Mouse (Mus musculus) testis, adult 2 months (tissue): ENCODE data around the gene Dync1li1.

Experiments
- CTCF ChIP-seq: fragments of 200-500 bp; IDR thresholded peaks from 2 replicates; pipeline ENCODE4 v1.5.1; 2012; ENCODE audit warnings: low read depth, mild to moderate bottlenecking, inconsistent platforms, low read length, moderate library complexity; ENCODE audit not compliant: control insufficient read depth, insufficient read depth, insufficient replicate concordance
- POLR2A ChIP-seq: fragments of 200-500 bp; IDR thresholded peaks from 2 replicates; pipeline ENCODE4 v1.6.1; 2012; ENCODE audit warnings: low read depth, mild to moderate bottlenecking, inconsistent platforms, low read length, moderate library complexity; ENCODE audit not compliant: control insufficient read depth

DNA sequence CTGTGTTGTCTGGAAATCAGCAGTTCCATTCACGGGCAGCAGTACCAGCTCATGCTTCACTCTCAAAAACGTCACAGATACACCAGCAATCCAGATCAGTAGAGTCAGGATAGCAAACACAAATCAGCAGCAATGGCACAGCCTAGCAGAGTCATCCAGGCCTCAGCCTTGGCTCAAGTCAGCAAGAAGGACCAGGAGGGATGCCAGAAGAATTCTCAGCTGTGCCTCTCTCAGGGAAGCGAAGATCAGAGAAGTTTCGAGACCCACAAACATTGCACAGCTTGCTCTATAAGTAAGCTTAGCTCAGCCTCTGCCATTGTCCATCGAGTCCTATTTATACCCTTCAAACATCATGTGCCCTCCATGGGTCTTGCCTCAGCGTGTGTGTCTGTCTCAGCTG lies 8.1 kb upstream of the Dync1li1 start:
- TF ChIP-seq POLR2A = no peak
- TF ChIP-seq CTCF = no peak
